Mouse (Mus musculus): ENCODE results near the gene 1110032A03Rik.

1110032A03Rik gene

DNA sequence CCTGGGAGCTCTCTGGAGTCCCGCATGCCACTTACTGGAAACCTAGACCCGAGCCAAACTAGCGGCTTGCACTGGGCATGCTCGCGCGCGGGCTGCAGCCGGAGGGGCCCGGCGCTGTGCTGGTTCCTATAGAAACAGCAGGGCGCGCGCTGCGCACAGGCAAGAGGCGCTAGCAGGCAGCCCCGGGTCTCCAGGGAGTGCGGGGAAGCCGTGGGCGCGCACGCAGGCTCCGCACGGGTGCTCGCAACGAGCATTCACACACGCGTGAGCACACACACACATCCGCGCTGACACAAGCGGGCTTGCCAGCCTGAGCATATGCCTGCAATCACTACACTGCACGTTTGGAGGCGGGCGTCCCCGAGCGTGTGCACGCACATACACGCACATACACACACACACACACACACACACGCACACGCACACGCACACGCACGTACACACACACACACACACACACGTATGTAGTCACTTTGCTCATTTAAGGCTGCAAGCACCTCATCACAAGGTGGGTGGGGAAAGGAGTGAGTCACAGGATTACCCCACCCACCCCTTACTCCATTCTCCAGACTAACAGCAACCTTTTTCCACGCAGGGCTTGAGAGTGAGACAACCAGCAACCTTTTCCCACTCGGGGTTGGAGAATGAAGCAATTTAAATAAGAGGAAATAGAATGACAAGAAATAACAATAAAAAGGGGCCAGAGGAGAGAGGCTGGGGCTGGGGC, 47.2 kb downstream of the 1110032A03Rik start:
- peak; percentile 81 for DNase-seq

DNA sequence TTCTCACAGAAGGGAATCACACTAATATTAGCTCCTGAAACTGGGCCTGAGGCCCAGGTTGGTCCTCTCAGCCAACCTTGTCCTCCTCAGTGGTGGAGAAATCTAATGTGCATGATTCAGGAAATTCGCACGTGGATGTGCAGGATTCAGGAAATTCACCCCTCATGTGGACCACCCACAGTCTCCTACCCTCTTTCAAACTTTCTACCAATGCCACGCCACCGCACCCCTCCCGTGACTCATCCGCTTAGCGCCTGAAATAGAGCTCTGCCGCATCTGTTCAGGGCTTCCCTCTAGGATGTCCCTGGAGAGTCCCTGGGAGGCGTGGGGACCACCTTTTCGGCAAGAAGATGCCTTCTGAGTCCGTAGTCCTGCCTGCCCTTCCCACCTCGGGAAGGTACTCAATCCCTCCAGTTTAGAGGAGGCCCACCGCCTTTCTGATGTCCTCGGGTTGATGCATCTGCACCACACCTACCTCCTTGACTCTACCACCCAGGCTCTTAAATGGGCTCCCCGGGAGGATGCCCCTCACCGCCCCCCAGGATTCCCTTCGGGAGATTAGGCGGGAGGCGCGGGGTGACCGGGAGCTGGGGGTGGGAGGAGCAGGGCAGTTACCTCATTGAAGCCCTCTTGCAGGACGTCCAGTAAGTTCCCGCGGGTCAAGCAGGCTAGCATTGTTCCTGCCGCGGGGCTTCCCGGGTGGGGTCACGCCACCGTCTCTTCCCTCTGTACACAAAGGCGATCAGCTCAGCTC, 48.0 kb downstream of the 1110032A03Rik start:
- DNase-seq: no peak

DNA sequence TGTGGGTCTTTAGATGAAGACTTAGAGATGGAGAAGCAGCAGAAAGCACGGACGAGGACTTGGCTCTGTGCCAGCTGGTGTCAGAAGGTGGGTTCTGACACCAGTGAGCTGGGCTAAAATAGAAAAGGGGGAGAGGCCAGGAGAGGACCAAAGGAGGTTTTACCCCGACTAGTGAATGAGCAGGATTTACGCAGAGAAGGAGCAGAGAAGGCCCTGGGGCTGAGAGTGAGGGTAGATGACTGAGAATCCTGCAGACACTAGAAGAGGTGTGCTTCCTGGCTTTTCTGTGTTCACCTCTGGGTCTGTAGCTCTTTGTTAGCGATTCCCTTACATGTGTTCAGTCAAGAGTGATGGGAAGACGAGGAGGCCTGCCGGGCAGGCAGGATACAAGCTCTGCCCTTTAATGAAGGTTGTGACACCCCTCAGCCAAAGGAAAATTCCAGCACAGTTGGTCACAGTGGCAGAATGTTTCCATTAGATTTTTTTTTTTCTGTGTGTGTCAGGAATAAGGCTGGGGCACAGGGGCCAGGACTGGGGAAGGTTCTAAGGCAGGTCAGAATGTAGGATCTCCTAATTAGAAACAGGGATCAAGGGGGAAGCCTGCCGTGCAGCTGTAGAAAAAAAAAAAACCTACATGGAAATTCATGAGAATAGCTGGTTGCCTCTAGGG, 49.3 kb downstream of the 1110032A03Rik start:
- no peak for DNase-seq

DNA sequence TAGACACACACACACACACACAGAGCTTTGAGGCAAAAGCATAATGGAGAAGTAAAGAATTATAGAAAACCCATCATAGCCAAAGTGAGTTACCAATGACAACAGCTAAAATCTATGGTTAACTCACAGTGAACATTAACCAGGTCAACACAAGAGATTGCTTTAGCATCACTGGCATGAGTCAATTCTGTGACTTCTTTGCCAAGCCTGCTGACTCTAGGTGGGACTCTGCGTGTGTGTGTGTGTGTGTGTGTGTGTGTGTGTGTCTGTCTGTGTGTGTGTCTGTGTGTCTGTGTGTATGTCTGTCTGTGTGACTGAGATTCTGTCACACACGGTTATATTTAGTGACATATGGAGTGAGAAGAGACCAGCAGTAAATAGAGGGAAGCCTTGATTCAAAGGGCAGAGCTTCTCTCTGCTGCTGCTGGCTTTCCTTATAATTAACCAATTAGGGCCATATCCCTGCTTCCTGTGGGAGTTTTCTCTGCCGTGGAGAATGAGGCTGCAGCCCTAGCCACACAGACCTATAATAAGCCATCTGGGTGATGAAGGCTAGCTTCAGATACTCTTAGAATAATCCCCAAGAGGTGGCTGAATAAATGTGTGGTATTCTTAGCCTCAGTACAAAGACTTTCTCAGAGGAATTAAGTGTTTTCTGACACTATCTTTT, 50.5 kb downstream of the 1110032A03Rik start:
- no peak for DNase-seq

DNA sequence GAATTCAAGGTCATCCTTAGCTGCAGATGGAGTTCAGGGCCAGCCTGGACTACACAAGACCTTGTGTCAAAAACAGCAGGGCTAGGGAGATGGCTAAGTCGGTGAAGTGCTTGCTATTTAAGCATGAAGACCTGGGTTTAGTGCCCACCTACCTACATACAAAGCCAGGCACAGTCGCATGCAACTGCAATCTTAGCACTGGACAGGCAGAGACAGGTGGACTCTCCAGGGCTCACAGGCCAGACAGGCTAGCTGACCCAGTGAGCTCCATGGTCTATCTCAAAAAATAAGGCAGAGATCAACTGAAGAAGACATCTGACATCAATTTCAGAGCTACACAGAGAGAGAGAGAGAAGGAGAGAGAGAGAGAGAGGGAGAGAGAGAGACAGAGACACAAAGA, 51.2 kb downstream of the 1110032A03Rik start:
- no peak for DNase-seq

DNA sequence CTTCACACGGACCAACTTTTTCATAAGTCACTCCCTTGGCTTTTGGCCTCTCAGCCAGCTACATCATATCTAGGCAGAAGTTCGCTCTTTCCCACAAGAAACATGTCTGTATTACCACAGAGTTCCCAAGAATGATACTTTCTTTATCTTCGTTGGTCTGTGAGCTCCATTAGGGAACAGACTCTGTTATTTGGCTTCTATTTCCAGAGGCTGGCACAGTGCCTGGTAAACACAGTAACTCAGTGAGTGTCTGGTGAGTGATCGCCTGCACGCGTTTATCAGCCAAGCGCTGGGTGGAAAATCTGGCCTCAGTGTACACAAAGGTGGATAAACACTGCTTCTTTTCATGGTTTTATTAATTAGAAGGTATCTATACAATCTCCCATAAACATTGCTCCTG, 51.9 kb downstream of the 1110032A03Rik start:
- DNase-seq: peak; percentile 78

DNA sequence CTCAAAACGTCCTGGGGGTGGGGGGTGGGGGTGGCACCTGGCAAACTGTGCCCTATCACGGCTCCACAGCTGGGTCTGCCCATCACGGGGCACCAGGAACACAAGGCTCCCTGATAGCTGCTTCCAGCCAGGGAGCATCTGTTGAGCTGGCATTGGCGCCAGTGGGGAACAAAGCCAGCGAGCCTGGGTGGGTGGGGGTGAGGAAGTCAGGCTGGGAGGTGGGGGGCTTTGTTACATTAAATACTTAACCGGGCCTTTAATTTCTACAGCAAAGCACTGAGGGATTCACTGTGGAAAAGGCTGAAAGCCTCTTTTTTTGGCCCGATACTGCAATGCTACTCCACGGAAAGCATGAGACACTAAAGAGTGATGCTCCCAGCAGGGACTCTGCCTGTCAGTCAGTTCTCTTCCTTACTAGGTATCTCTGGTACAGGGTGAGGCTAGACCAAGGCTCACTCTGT, 52.8 kb downstream of the 1110032A03Rik start:
- DNase-seq: no peak

DNA sequence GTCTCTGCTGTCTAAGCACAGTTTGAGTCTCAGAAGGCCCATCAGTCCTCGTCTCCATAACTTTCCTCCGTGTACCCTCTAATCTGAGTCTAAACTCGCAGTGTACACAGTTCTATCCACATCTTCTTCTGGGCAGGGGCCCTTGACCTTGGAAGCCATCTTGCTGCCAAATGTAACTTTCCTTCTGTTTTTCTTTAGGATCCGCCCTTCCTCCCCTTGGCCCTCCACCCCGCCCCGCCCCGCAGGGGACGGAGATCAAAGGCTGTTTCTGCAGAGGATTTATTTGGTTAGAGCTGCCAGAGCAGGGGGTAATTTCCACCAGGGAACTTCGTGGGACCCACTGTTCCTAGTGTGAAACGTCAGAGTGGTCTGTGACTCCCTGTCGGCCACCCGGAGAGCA, 54.3 kb downstream of the 1110032A03Rik start:
- DNase-seq: peak; percentile 47

DNA sequence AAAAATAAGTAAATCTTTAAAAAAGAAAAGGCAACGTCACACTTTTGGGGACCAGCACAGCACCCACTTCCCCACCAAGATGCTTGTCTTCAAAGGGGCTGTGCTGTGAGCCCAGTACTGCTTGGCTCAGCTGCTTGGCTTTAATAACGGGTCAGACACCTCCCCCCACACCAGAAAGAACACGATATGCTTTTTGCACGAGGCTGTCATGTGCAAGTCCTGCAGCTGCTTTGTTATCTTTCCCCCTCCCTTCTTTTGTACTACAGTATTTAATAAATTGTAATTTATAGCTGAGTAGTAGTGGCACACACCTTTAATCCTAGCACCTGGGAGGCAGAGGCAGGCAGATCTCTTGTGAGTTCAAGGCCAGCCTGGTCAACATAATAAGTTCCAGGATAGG, 56.4 kb downstream of the 1110032A03Rik start:
- DNase-seq: no peak

DNA sequence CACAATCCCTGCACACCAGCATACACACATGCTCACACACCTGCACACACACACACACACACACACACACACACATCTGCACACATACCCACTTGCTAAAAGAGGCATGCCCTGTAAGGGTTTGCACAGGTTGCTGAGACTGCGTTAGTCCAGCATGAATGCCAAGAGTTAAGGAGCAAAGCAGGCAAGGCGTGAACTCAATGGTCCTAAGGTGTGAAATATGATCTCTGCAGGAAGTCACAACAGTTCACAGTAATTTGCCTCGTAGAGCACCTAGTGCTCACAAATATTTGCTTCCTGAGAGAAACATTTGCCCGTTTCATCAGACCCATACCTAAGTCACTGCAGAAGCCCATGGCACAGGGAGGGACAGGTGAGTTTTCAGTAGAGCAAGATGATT, 61.1 kb downstream of the 1110032A03Rik start:
- no peak for DNase-seq
